Mouse (Mus musculus) erythroblast, embryonic 14.5 days (primary cell): ENCODE measurements around the gene Lcn4. TPM values are rescaled to one million over a fixed set of nuclear protein-coding genes. Genes with fewer than 3 reads are reported as not detected.

ENCODE experiments used
- H3K27me3 ChIP-seq: 2 replicates; pipeline ENCODE4 v1.6.1; 2012; ENCODE audit warnings: inconsistent platforms; ENCODE audit not compliant: control insufficient read depth
- H3K36me3 ChIP-seq: 2 replicates; pipeline ENCODE4 v1.6.1; 2012; ENCODE audit warnings: mild to moderate bottlenecking, inconsistent platforms; ENCODE audit not compliant: control insufficient read depth
- H3K4me1 ChIP-seq: 2 replicates; pipeline ENCODE4 v1.6.1; 2012; ENCODE audit warnings: inconsistent platforms; ENCODE audit not compliant: control insufficient read depth
- H3K4me3 ChIP-seq: replicated peaks from 2 replicates; pipeline ENCODE3; 2012; ENCODE audit warnings: moderate library complexity, mild to moderate bottlenecking, inconsistent platforms
- H3K9me3 ChIP-seq: 2 replicates; pipeline ENCODE4 v1.6.1; 2012; ENCODE audit warnings: low read length, inconsistent platforms, mixed read lengths; ENCODE audit not compliant: control insufficient read depth
- GATA1 ChIP-seq: IDR thresholded peaks from 2 replicates; pipeline ENCODE4 v1.6.1; 2012; ENCODE audit warnings: low read length, inconsistent platforms, mixed read lengths
- TAL1 ChIP-seq: IDR thresholded peaks from 3 replicates; pipeline ENCODE4 v1.6.1; 2012; ENCODE audit warnings: low read length, inconsistent platforms, mixed read lengths
- polyA plus RNA-seq: library from polyadenylated mRNA; stranded (reverse); fragments of >175 nt; gene quantifications from 2 replicates; pipeline ENCODE4 v1.2.3, GENCODE M21; 2012

Gene Lcn4
- polyA plus RNA-seq, 1 experiment, result not detected

- no peaks in the 10 kb centered on the region for H3K9me3 ChIP-seq
- no peak overlapping the region for H3K4me3 ChIP-seq
- peaks cover 45% of the 10 kb centered on the region for H3K36me3 ChIP-seq
- TF ChIP-seq GATA1, result no peak
- TF ChIP-seq TAL1, result no peak
- no peaks in the 10 kb centered on the region for H3K27me3 ChIP-seq
- H3K4me1 ChIP-seq, result peaks cover 40% of the 10 kb centered on the region
These were observed 34.8 kb downstream of the Lcn4 start for GRCm38 (mm10) chr2:26636325-26636635.

GRCm38 (mm10) chr2:26635489-26636324, 35.4 kb downstream of the Lcn4 start:
- TF ChIP-seq TAL1 (no peak), GATA1 (no peak)
- H3K4me3 ChIP-seq, result no peak overlapping the region
- no peaks in the 10 kb centered on the region for H3K9me3 ChIP-seq
- H3K4me1 ChIP-seq, result peaks cover 35% of the 10 kb centered on the region
- peaks cover 2% of the 10 kb centered on the region; the same call in 1 of the 2 replicates for H3K27me3 ChIP-seq
- H3K36me3 ChIP-seq, result peaks cover 45% of the 10 kb centered on the region

GRCm38 (mm10) chr2:26634629-26635488, 36.2 kb downstream of the Lcn4 start:
- Histone ChIP-seq H3K4me3 (no peak overlapping the region), H3K27me3 (peaks cover 2% of the 10 kb centered on the region; the same call in 1 of the 2 replicates), H3K36me3 (peaks cover 45% of the 10 kb centered on the region), H3K9me3 (no peaks in the 10 kb centered on the region), H3K4me1 (peaks cover 26% of the 10 kb centered on the region)
- TF ChIP-seq GATA1, result no peak
- no peak for TF ChIP-seq TAL1

GRCm38 (mm10) chr2:26633953-26634530, 37.0 kb downstream of the Lcn4 start:
- H3K4me3 ChIP-seq, result no peak overlapping the region

GRCm38 (mm10) chr2:26632541-26633395, 38.3 kb downstream of the Lcn4 start:
- TF ChIP-seq TAL1 (no peak), GATA1 (no peak)
- H3K4me3 ChIP-seq, result no peak overlapping the region
- peaks cover 34% of the 10 kb centered on the region for H3K36me3 ChIP-seq
- H3K27me3 ChIP-seq, result peaks cover 18% of the 10 kb centered on the region
- no peaks in the 10 kb centered on the region for H3K9me3 ChIP-seq
- peaks cover 13% of the 10 kb centered on the region for H3K4me1 ChIP-seq

More at GRCm38 (mm10) chr2:26633953-26634530, 37.0 kb downstream of the Lcn4 start:
- Histone ChIP-seq H3K27me3 (peaks cover 6% of the 10 kb centered on the region), H3K4me1 (peaks cover 20% of the 10 kb centered on the region), H3K36me3 (peaks cover 45% of the 10 kb centered on the region), H3K9me3 (no peaks in the 10 kb centered on the region)
- TF ChIP-seq TAL1 (no peak), GATA1 (no peak)

- Histone ChIP-seq H3K27me3 (peaks cover 30% of the 10 kb centered on the region), H3K4me1 (peaks cover 6% of the 10 kb centered on the region), H3K4me3 (peak overlapping the region; percentile 49), H3K36me3 (no peaks in the 10 kb centered on the region), H3K9me3 (no peaks in the 10 kb centered on the region)
- no peak for TF ChIP-seq GATA1
- TF ChIP-seq TAL1, result no peak
These were observed 42.2 kb downstream of the Lcn4 start for GRCm38 (mm10) chr2:26628792-26629437.

GRCm38 (mm10) chr2:26627921-26628739, 43.0 kb downstream of the Lcn4 start, which contains the start of gene Fam69b:
Fam69b (plus strand) TSS chr2:26628457.
- H3K36me3 ChIP-seq, result no peaks in the 10 kb centered on the region
- no peak for TF ChIP-seq GATA1
- no peaks in the 10 kb centered on the region for H3K9me3 ChIP-seq
- H3K4me3 ChIP-seq, result peak within 1 kb of the TSS; percentile 49
- peaks cover 6% of the 10 kb centered on the region for H3K4me1 ChIP-seq
- peaks cover 30% of the 10 kb centered on the region for H3K27me3 ChIP-seq
